Comparison of ENCODE assay signal across 8 mouse cellular contexts in genomic region chr9:54068777-54069176, GRCm38 (mm10). TPM values are rescaled to one million over a fixed set of nuclear protein-coding genes. Genes with fewer than 3 reads are reported as not detected.
DNase-seq lines count a peak whose midpoint lies in the region; ATAC-seq and TF ChIP-seq lines count a peak whose summit lies in the region.

No protein-coding gene starts in this region.

- peak overlapping the region; percentile 99 for H3K4me2 ChIP-seq in forebrain, embryonic 12.5 days
- H3K4me2 ChIP-seq in heart, postnatal 0 days (ENCODE audit: low read depth, low read length): peak overlapping the region; percentile 70
- H3K4me2 ChIP-seq in liver, embryonic 13.5 days: peak overlapping the region; percentile 64

- ATAC-seq in forebrain, embryonic 12.5 days (ENCODE audit: low FRiP score): peak; percentile 72; the same call in 1 of the 2 replicates
- peak; percentile 83 for ATAC-seq in heart, postnatal 0 days (ENCODE audit: insufficient read depth, low read depth)
- ATAC-seq in liver, embryonic 13.5 days (ENCODE audit: low read depth): peak; percentile 53; the same call in 1 of the 2 replicates

- peak overlapping the region; percentile 62 for H3K9ac ChIP-seq in forebrain, embryonic 12.5 days
- H3K9ac ChIP-seq in heart, postnatal 0 days (replicated peaks; ENCODE audit: low read depth, low read length): peak overlapping the region; percentile 7; the same call in 1 of the 2 replicates
- H3K9ac ChIP-seq in liver, embryonic 13.5 days: no peak overlapping the region

- no peak for TF ChIP-seq EP300 in heart, postnatal 0 days (IDR thresholded peaks at IDR 0.05; ENCODE audit: low read depth)

- peaks cover 37% of the 10 kb centered on the region for H3K27me3 ChIP-seq in forebrain, embryonic 12.5 days
- peaks cover 25% of the 10 kb centered on the region for H3K27me3 ChIP-seq in heart, postnatal 0 days (ENCODE audit: control insufficient read depth, insufficient read depth, low read length)
- peaks cover 29% of the 10 kb centered on the region for H3K27me3 ChIP-seq in liver, embryonic 13.5 days

- H3K4me3 ChIP-seq in brown adipose tissue, adult 24 weeks (ENCODE audit: insufficient read depth, low read depth, low read length): peak overlapping the region; percentile 53
- peak overlapping the region; percentile 57 for H3K4me3 ChIP-seq in forebrain, embryonic 12.5 days (replicated peaks)
- peak overlapping the region; percentile 44 for H3K4me3 ChIP-seq in heart, postnatal 0 days (ENCODE audit: low read depth, low read length)
- H3K4me3 ChIP-seq in liver, embryonic 13.5 days (replicated peaks): peak overlapping the region; percentile 49

- no peaks in the 10 kb centered on the region for H3K36me3 ChIP-seq in forebrain, embryonic 12.5 days (replicated peaks)
- no peaks in the 10 kb centered on the region for H3K36me3 ChIP-seq in heart, postnatal 0 days (replicated peaks; ENCODE audit: control insufficient read depth, insufficient read depth, low read length)
- no peaks in the 10 kb centered on the region for H3K36me3 ChIP-seq in liver, embryonic 13.5 days

- no peak overlapping the region for H3K27ac ChIP-seq in brown adipose tissue, adult 24 weeks (replicated peaks; ENCODE audit: low read depth, low read length)
- no peak overlapping the region for H3K27ac ChIP-seq in forebrain, embryonic 12.5 days
- no peak overlapping the region for H3K27ac ChIP-seq in heart, postnatal 0 days (ENCODE audit: low read depth)
- no peak overlapping the region for H3K27ac ChIP-seq in liver, embryonic 13.5 days

- no peaks in the 10 kb centered on the region for H3K9me3 ChIP-seq in forebrain, embryonic 12.5 days
- no peaks in the 10 kb centered on the region for H3K9me3 ChIP-seq in heart, postnatal 0 days (replicated peaks; ENCODE audit: control insufficient read depth, low read length)
- no peaks in the 10 kb centered on the region for H3K9me3 ChIP-seq in liver, embryonic 13.5 days (replicated peaks)

- DNase-seq in CD4-positive helper T cell, adult 2 months (ENCODE audit: low read depth, low spot score): peak; percentile 3
- DNase-seq in heart, postnatal 0 days (ENCODE audit: low spot score): peak; percentile 75
- DNase-seq in kidney, postnatal 25 days: peak; percentile 90
- no peak for DNase-seq in liver, embryonic 13.5 days
- peak; percentile 46 for DNase-seq in neural tube, embryonic 10.5 days (ENCODE audit: extremely low spot score, low spot score)
- peak; percentile 69 to 81 for DNase-seq in urinary bladder, adult 18-20 months (ENCODE audit: low spot score in 2 of 2)

- no peak for TF ChIP-seq CTCF in heart, postnatal 0 days (IDR thresholded peaks at IDR 0.05; ENCODE audit: low read depth)

- WGBS in forebrain, embryonic 12.5 days: under 1% methylated on average over 11 of the region's 11 CpGs
- under 1% methylated on average over 11 of the region's 11 CpGs for WGBS in heart, postnatal 0 days
- 1% methylated on average over 11 of the region's 11 CpGs for WGBS in liver, embryonic 13.5 days (ENCODE audit: insufficient replicate concordance)

- H3K4me1 ChIP-seq in brown adipose tissue, adult 24 weeks (ENCODE audit: control insufficient read depth, insufficient read depth, insufficient read length, low read length): no peaks in the 10 kb centered on the region
- H3K4me1 ChIP-seq in forebrain, embryonic 12.5 days: peaks cover 18% of the 10 kb centered on the region
- H3K4me1 ChIP-seq in heart, postnatal 0 days (ENCODE audit: control insufficient read depth, insufficient read depth): peaks cover 8% of the 10 kb centered on the region; the same call in 1 of the 2 replicates
- peaks cover 9% of the 10 kb centered on the region; the same call in 1 of the 2 replicates for H3K4me1 ChIP-seq in liver, embryonic 13.5 days (replicated peaks)

RNA-seq across cellular contexts. Expression of gene Tnfaip8l3, which starts 0.6 kb away (rescaled TPM):
- polyA plus RNA-seq in brown adipose tissue, adult 24 weeks (2012; ENCODE audit: insufficient read depth, insufficient read length, missing spikeins): not detected in 2 replicates
- 0.04 and 0.28 TPM in 2 replicates for polyA plus RNA-seq in forebrain, embryonic 12.5 days (2016; fragmentation: Nextera tagmentation; extraction: Ambion mirVana)
- 0.19 and 0.27 TPM in 2 replicates for total RNA-seq in heart, postnatal 0 days (2014; rRNA removed; ENCODE audit: low replicate concordance)
- 0.33 and 0.90 TPM in 2 replicates for polyA plus RNA-seq in heart, postnatal 0 days (2015; fragmentation: Nextera tagmentation; extraction: Ambion mirVana)
- 0.14 and 0.16 TPM in 2 replicates for polyA plus RNA-seq in liver, embryonic 13.5 days (2015; fragmentation: Nextera tagmentation; extraction: Ambion mirVana)
